9 mouse cellular contexts compared by ENCODE assay signal in the genomic region with DNA sequence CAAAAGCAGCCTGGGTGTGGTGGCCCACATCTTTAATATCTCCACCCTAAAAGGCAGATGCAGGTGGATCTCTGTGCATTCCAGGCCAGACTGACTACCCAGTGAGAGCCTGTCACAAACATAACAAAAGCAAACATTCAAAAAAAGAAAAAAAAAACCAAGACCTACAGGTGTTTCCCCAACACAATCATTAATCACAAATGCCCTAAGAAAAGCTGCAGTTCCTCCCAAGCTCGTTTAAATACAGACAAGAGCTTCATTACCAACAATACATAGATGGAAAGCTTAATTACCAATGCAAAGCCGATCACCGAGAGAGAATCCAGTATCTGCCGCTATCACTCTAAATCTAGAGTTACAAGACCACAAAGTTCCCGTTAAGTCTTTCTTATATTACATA. TPM values are rescaled to one million over a fixed set of nuclear protein-coding genes. Genes with fewer than 3 reads are reported as not detected.
A peak's percentile ranks its signal among the peaks of the same experiment; 100 is the strongest.
DNase-seq lines count a peak whose midpoint lies in the region; ATAC-seq and TF ChIP-seq lines count a peak whose summit lies in the region.
"Had no signal": no experiment of that assay in that cellular context is flagged by ENCODE, and none has a peak within 500 bp of the region (broad histone marks: within the 10 kb centered on the region; RNA-seq: fewer than 3 reads in every experiment).

No protein-coding gene starts in this region.

- peaks cover 18% of the 10 kb centered on the region for H3K4me1 ChIP-seq in kidney, adult 2 months (ENCODE audit: control insufficient read depth, insufficient read depth, low read length)
- peaks cover 8% of the 10 kb centered on the region for H3K4me1 ChIP-seq in cortical plate, adult 2 months (ENCODE audit: control insufficient read depth, insufficient read depth, low read length)
- peaks cover 18% of the 10 kb centered on the region for H3K4me1 ChIP-seq in hindbrain, postnatal 0 days (ENCODE audit: insufficient read depth, low read length)

- peak overlapping the region; percentile 91 for H3K9ac ChIP-seq in hindbrain, postnatal 0 days (replicated peaks; ENCODE audit: low read length)

- no peaks in the 10 kb centered on the region for H3K36me3 ChIP-seq in kidney, adult 2 months (ENCODE audit: control insufficient read depth, insufficient read depth, low read length)
- H3K36me3 ChIP-seq in hindbrain, postnatal 0 days (ENCODE audit: insufficient read depth, low read length), result no peaks in the 10 kb centered on the region
- H3K36me3 ChIP-seq in myocyte (ENCODE audit: control insufficient read depth, insufficient read depth), result no peaks in the 10 kb centered on the region

- peak overlapping the region; percentile 73 for H3K4me2 ChIP-seq in hindbrain, postnatal 0 days (ENCODE audit: low read depth, low read length)
- peak overlapping the region; percentile 69 for H3K4me2 ChIP-seq in myocyte (ENCODE audit: low read depth)

- no peak overlapping the region for H3ac ChIP-seq in myocyte (ENCODE audit: control insufficient read depth, insufficient read length)

- peak overlapping the region; percentile 32; the same call in 1 of the 2 replicates for H3K4me3 ChIP-seq in kidney, adult 2 months (ENCODE audit: insufficient read depth, low read depth, low read length)
- peak overlapping the region; percentile 92 for H3K4me3 ChIP-seq in cortical plate, adult 2 months (ENCODE audit: insufficient read depth, low read length)
- H3K4me3 ChIP-seq in hindbrain, postnatal 0 days (ENCODE audit: low read length), result peak overlapping the region; percentile 86
- H3K4me3 ChIP-seq in myocyte, result peak overlapping the region; percentile 54

- WGBS in kidney, adult 2 months, result 12% methylated on average over 5 of the region's 5 CpGs
- WGBS in hindbrain, postnatal 0 days, result 5% methylated on average over 5 of the region's 5 CpGs

- TF ChIP-seq CTCF in kidney, adult 2 months (conservative IDR thresholded peaks at IDR 0.05; ENCODE audit: insufficient read depth, insufficient read length, low read depth, low read length), result no peak
- no peak for TF ChIP-seq CTCF in cortical plate, adult 2 months (IDR thresholded peaks at IDR 0.05; ENCODE audit: extremely low read depth, insufficient read depth, low read length)
- TF ChIP-seq CTCF in hindbrain, postnatal 0 days (IDR thresholded peaks at IDR 0.05; ENCODE audit: low read depth), result no peak

- peaks cover 56% of the 10 kb centered on the region for H3K79me2 ChIP-seq in myocyte (ENCODE audit: control insufficient read depth, insufficient read depth)

- H3K27ac ChIP-seq in kidney, adult 2 months (ENCODE audit: insufficient read depth, low read depth, low read length), result peak overlapping the region; percentile 72; the same call in 1 of the 2 replicates
- no peak overlapping the region for H3K27ac ChIP-seq in cortical plate, adult 2 months (ENCODE audit: insufficient read depth, low read length)
- H3K27ac ChIP-seq in hindbrain, postnatal 0 days, result no peak overlapping the region
- H3K27ac ChIP-seq: macrophage had no signal

- no peaks in the 10 kb centered on the region for H3K9me3 ChIP-seq in hindbrain, postnatal 0 days (ENCODE audit: low read length)

- no peaks in the 10 kb centered on the region for H3K27me3 ChIP-seq in kidney, adult 2 months (replicated peaks; ENCODE audit: control insufficient read depth, insufficient read depth, low read length)
- H3K27me3 ChIP-seq in hindbrain, postnatal 0 days (ENCODE audit: insufficient read depth, low read length), result no peaks in the 10 kb centered on the region
- H3K27me3 ChIP-seq in myocyte (ENCODE audit: control insufficient read depth, insufficient read depth, insufficient read length), result no peaks in the 10 kb centered on the region

- no peak for DNase-seq in kidney, adult 2 months
- no peak for DNase-seq in kidney, adult 8-10 months
- DNase-seq in hindbrain, postnatal 0 days (ENCODE audit: low spot score), result no peak
- DNase-seq in urinary bladder, adult 2 months (ENCODE audit: low spot score), result no peak
- no peak for DNase-seq in ovary, postnatal 14 days (ENCODE audit: low spot score)
- DNase-seq in kidney, postnatal 36 days, result no peak

- ATAC-seq in hindbrain, postnatal 0 days, result no peak

- TF ChIP-seq POLR2A in kidney, adult 2 months (IDR thresholded peaks at IDR 0.05; ENCODE audit: low read depth, low read length), result no peak
- no peak for TF ChIP-seq POLR2A in cortical plate, adult 2 months (IDR thresholded peaks at IDR 0.05; ENCODE audit: extremely low read depth, insufficient read depth, low read length)
- TF ChIP-seq POLR2A in myocyte (IDR thresholded peaks at IDR 0.05; ENCODE audit: insufficient read length, low read depth), result no peak

TF ChIP-seq in myocyte, 11 proteins besides CTCF, POLR2A, EP300 and RAD21:
- TF ChIP-seq REST (IDR thresholded peaks at IDR 0.05; ENCODE audit: insufficient read depth, insufficient read length) (no peak), E2F4 (IDR thresholded peaks at IDR 0.05; ENCODE audit: insufficient read depth) (no peak), POLR2AphosphoS2 (IDR thresholded peaks at IDR 0.05; ENCODE audit: insufficient read length, low read depth) (no peak), MYOG (IDR thresholded peaks at IDR 0.05; ENCODE audit: control insufficient read depth in 1 of 3, insufficient read depth in 1 of 3, insufficient read length in 2 of 3, low read depth in 2 of 3) (no peak), TCF12 (IDR thresholded peaks at IDR 0.05; ENCODE audit: insufficient read depth, poor library complexity, severe bottlenecking) (no peak), MAX (IDR thresholded peaks at IDR 0.05; ENCODE audit: low read depth) (no peak)

RNA-seq across cellular contexts. Expression of gene Epn2, which starts 1.5 kb away (rescaled TPM):
- polyA plus RNA-seq in kidney, adult 2 months (2012; rRNA removed), result 23.1 and 25.7 TPM in 2 replicates
- polyA plus RNA-seq in cortical plate, adult 2 months (2012; rRNA removed), result 107 and 108 TPM in 2 replicates
- 76.4 and 84.2 TPM in 2 replicates for total RNA-seq in hindbrain, postnatal 0 days (2014; rRNA removed)
- 56.1 and 59.9 TPM in 2 replicates for polyA plus RNA-seq in hindbrain, postnatal 0 days (2015; fragmentation: Nextera tagmentation; extraction: Ambion mirVana)
- polyA plus RNA-seq in myocyte (2012; fragmentation: generic; extraction: Trizol), result 14.1 TPM
- 46.0 and 48.3 TPM in 2 replicates for polyA plus RNA-seq in urinary bladder, adult 2 months (2012; rRNA removed)

Comparison
In these comparisons a context has a peak if more than half of its experiments do, and no peak if none do; other contexts are left out.
1. H3K4me3 ChIP-seq: peak in every context shown above with its lines; median percentile 92 in cortical plate, adult 2 months; 86 in hindbrain, postnatal 0 days; 54 in myocyte; 32 in kidney, adult 2 months.